Mouse (Mus musculus): ENCODE results near the gene Plxnd1. TPM values are rescaled to one million over a fixed set of nuclear protein-coding genes. Genes with fewer than 3 reads are reported as not detected.

Gene Plxnd1
- polyA plus RNA-seq, 1 experiment from 2014 or later = 14.7 TPM

- no peak for ATAC-seq (ENCODE audit: low FRiP score)
- WGBS = 69% methylated on average over 8 of the region's 8 CpGs
- peaks cover 22% of the 10 kb centered on the region for H3K36me3 ChIP-seq (replicated peaks; ENCODE audit: control insufficient read depth, insufficient read depth)
Measured at GRCm38 (mm10) chr6:115909940-115910339, 84.9 kb downstream of the Plxnd1 start.

GRCm38 (mm10) chr6:115909052-115909451 is 85.8 kb downstream of the Plxnd1 start:
- Histone ChIP-seq H3K36me3 (replicated peaks; ENCODE audit: control insufficient read depth, insufficient read depth) (peaks cover 27% of the 10 kb centered on the region), H3K4me1 (replicated peaks; ENCODE audit: control insufficient read depth, insufficient read depth, low read length) (0 out of 2 replicates have a peak, but pooled peaks cover under 1% of the 10 kb centered on the region), H3K9ac (no peak overlapping the region), H3K9me3 (ENCODE audit: control insufficient read depth, low read length) (no peaks in the 10 kb centered on the region), H3K4me3 (replicated peaks; ENCODE audit: low read length) (no peak overlapping the region), H3K4me2 (replicated peaks) (no peak overlapping the region), H3K27me3 (ENCODE audit: control insufficient read depth, insufficient read depth, low read length) (no peaks in the 10 kb centered on the region), H3K27ac (no peak overlapping the region)
- no peak for ATAC-seq (ENCODE audit: low FRiP score)
- DNase-seq (ENCODE audit: low spot score) = no peak
- 46% methylated on average over 3 of the region's 3 CpGs for WGBS

More at GRCm38 (mm10) chr6:115909940-115910339, 84.9 kb downstream of the Plxnd1 start:
- Histone ChIP-seq H3K27ac (no peak overlapping the region; the same call in 1 of the 2 replicates), H3K4me2 (replicated peaks) (no peak overlapping the region), H3K27me3 (ENCODE audit: control insufficient read depth, insufficient read depth, low read length) (no peaks in the 10 kb centered on the region), H3K4me1 (replicated peaks; ENCODE audit: control insufficient read depth, insufficient read depth, low read length) (0 out of 2 replicates have a peak, but pooled peaks cover 6% of the 10 kb centered on the region), H3K9ac (no peak overlapping the region), H3K9me3 (ENCODE audit: control insufficient read depth, low read length) (no peaks in the 10 kb centered on the region), H3K4me3 (replicated peaks; ENCODE audit: low read length) (no peak overlapping the region)
- DNase-seq (ENCODE audit: low spot score) = no peak

- H3K4me3 ChIP-seq (replicated peaks; ENCODE audit: low read length) = no peak overlapping the region
Measured at GRCm38 (mm10) chr6:115908421-115908982, 86.3 kb downstream of the Plxnd1 start.

GRCm38 (mm10) chr6:115906871-115907270 is 87.9 kb downstream of the Plxnd1 start:
- peaks cover 32% of the 10 kb centered on the region for H3K36me3 ChIP-seq (replicated peaks; ENCODE audit: control insufficient read depth, insufficient read depth)
- H3K27ac ChIP-seq = no peak overlapping the region
- H3K4me1 ChIP-seq (replicated peaks; ENCODE audit: control insufficient read depth, insufficient read depth, low read length) = no peaks in the 10 kb centered on the region
- H3K9me3 ChIP-seq (ENCODE audit: control insufficient read depth, low read length) = no peaks in the 10 kb centered on the region
- H3K4me2 ChIP-seq (replicated peaks) = no peak overlapping the region
- ATAC-seq (ENCODE audit: low FRiP score) (no peak), DNase-seq (ENCODE audit: low spot score) (no peak)
- whole genome bisulfite sequencing = 95% methylated on average over 2 of the region's 2 CpGs
- no peaks in the 10 kb centered on the region for H3K27me3 ChIP-seq (ENCODE audit: control insufficient read depth, insufficient read depth, low read length)
- H3K4me3 ChIP-seq (replicated peaks; ENCODE audit: low read length) = no peak overlapping the region
- no peak overlapping the region for H3K9ac ChIP-seq

More at GRCm38 (mm10) chr6:115908421-115908982, 86.3 kb downstream of the Plxnd1 start:
- Histone ChIP-seq H3K9ac (no peak overlapping the region), H3K27ac (no peak overlapping the region), H3K9me3 (ENCODE audit: control insufficient read depth, low read length) (no peaks in the 10 kb centered on the region), H3K4me2 (replicated peaks) (no peak overlapping the region), H3K4me1 (replicated peaks; ENCODE audit: control insufficient read depth, insufficient read depth, low read length) (no peaks in the 10 kb centered on the region), H3K36me3 (replicated peaks; ENCODE audit: control insufficient read depth, insufficient read depth) (peaks cover 32% of the 10 kb centered on the region), H3K27me3 (ENCODE audit: control insufficient read depth, insufficient read depth, low read length) (no peaks in the 10 kb centered on the region)
- DNase-seq (ENCODE audit: low spot score) (no peak), ATAC-seq (ENCODE audit: low FRiP score) (no peak)
- WGBS = 32% methylated on average over 6 of the region's 6 CpGs

- Histone ChIP-seq H3K36me3 (replicated peaks; ENCODE audit: control insufficient read depth, insufficient read depth) (peaks cover 32% of the 10 kb centered on the region), H3K27me3 (ENCODE audit: control insufficient read depth, insufficient read depth, low read length) (no peaks in the 10 kb centered on the region), H3K4me1 (replicated peaks; ENCODE audit: control insufficient read depth, insufficient read depth, low read length) (peaks cover 1% of the 10 kb centered on the region; the same call in 1 of the 2 replicates), H3K27ac (no peak overlapping the region), H3K9me3 (ENCODE audit: control insufficient read depth, low read length) (no peaks in the 10 kb centered on the region), H3K9ac (no peak overlapping the region), H3K4me2 (replicated peaks) (no peak overlapping the region), H3K4me3 (replicated peaks; ENCODE audit: low read length) (no peak overlapping the region)
- DNase-seq (ENCODE audit: low spot score) = no peak
- WGBS = 88% methylated on average over 1 of the region's 1 CpGs
- no peak for ATAC-seq (ENCODE audit: low FRiP score)
Measured at GRCm38 (mm10) chr6:115906455-115906854, 88.3 kb downstream of the Plxnd1 start.

- DNase-seq (ENCODE audit: low spot score) (no peak), ATAC-seq (ENCODE audit: low FRiP score) (no peak)
- Histone ChIP-seq H3K9me3 (ENCODE audit: control insufficient read depth, low read length) (no peaks in the 10 kb centered on the region), H3K9ac (no peak overlapping the region), H3K4me3 (replicated peaks; ENCODE audit: low read length) (no peak overlapping the region), H3K36me3 (replicated peaks; ENCODE audit: control insufficient read depth, insufficient read depth) (peaks cover 32% of the 10 kb centered on the region), H3K27ac (no peak overlapping the region), H3K27me3 (ENCODE audit: control insufficient read depth, insufficient read depth, low read length) (no peaks in the 10 kb centered on the region), H3K4me2 (replicated peaks) (no peak overlapping the region), H3K4me1 (replicated peaks; ENCODE audit: control insufficient read depth, insufficient read depth, low read length) (peaks cover 4% of the 10 kb centered on the region; the same call in 1 of the 2 replicates)
- 94% methylated on average over 6 of the region's 6 CpGs for WGBS
Measured at GRCm38 (mm10) chr6:115905568-115905967, 89.2 kb downstream of the Plxnd1 start.

Other genes starting within 250 kb of the Plxnd1 start
- gene Tmem40, start 232.6 kb downstream of the Plxnd1 start, polyA plus RNA-seq (2014; fragmentation: Nextera tagmentation; extraction: Ambion mirVana) = 1.4 and 1.8 TPM in 2 replicates
- 10.6 and 11.1 TPM in 2 replicates for gene Cand2, start 220.5 kb downstream of the Plxnd1 start, polyA plus RNA-seq (2014; fragmentation: Nextera tagmentation; extraction: Ambion mirVana)
- gene Rpl32, start 186.3 kb downstream of the Plxnd1 start, polyA plus RNA-seq (2014; fragmentation: Nextera tagmentation; extraction: Ambion mirVana) = 1,053 and 1,238 TPM in 2 replicates
- 2.1 and 3.1 TPM in 2 replicates for gene Efcab12, start 156.6 kb downstream of the Plxnd1 start, polyA plus RNA-seq (2014; fragmentation: Nextera tagmentation; extraction: Ambion mirVana)
- gene Mbd4, start 141.6 kb downstream of the Plxnd1 start, polyA plus RNA-seq (2014; fragmentation: Nextera tagmentation; extraction: Ambion mirVana) = 7.1 and 8.4 TPM in 2 replicates
- 26.2 and 28.5 TPM in 2 replicates for gene Ift122, start 141.5 kb downstream of the Plxnd1 start, polyA plus RNA-seq (2014; fragmentation: Nextera tagmentation; extraction: Ambion mirVana)
- 0.08 and 0.53 TPM in 2 replicates for gene Rho, start 63.3 kb downstream of the Plxnd1 start, polyA plus RNA-seq (2014; fragmentation: Nextera tagmentation; extraction: Ambion mirVana)
- gene H1foo, start 50.1 kb downstream of the Plxnd1 start, polyA plus RNA-seq (2014; fragmentation: Nextera tagmentation; extraction: Ambion mirVana) = not detected in 2 replicates
- 17.8 and 22.4 TPM in 2 replicates for gene Tmcc1, start 198.5 kb upstream of the Plxnd1 start, polyA plus RNA-seq (2014; fragmentation: Nextera tagmentation; extraction: Ambion mirVana)
- gene Washc2, start 213.0 kb upstream of the Plxnd1 start, polyA plus RNA-seq (2014; fragmentation: Nextera tagmentation; extraction: Ambion mirVana) = 61.9 and 63.8 TPM in 2 replicates